Mouse (Mus musculus) cerebellum, postnatal 36 days (tissue): ENCODE data around the gene Cd209b.

Experiments
- DNase-seq, 2 experiments: peaks; one replicate each; pipeline ENCODE4 v3.0.0; 2021 to 2022; ENCODE audit warnings: mixed read lengths in 2 of 2

Gene Cd209b

DNA sequence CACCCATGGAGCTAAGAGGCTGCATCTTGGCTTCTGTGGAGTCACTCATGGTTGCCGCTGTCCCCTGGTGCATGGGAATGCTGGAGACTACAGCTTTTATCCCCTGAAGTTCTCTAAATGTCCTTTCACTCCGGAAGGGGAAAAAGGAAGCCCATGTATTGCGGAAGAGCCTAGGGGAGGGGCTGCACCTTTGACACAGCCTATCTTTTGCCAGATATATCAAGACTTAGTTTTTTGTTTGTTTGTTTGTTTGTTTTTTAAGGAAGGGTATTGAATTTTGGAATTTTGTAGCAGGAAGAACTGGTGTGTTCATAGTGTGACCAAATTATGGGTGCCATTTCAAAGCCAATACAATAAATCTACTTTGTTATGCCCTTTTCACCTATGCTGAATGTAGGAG, at the start of gene Cd209b:
Gene Cd209b (minus strand): TSS at position 101 of the 400 bp plus-strand sequence.
- no peak for DNase-seq

DNA sequence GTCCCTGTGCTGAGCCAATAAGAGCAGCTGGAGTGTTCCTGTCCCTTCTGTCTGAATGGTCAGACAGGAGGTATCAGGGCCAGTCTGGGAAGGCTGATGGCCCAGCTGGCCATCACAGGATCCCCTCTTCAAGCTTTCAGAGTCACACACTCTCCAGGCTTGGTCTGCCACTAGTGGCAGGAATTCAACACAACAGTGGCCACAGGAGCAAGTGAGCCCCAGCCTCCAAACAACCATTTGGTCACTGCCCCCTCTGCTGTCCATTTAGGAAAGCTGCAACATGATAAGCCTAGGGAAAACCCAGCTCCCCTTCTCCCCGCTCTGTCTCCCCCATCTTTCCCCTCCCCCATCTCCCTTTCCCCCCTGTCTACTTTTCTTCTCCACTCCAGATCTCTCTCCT, 29.4 kb upstream of the Cd209b start:
- DNase-seq, result no peak

GRCm38 (mm10) chr8:3954646-3955045, 28.0 kb upstream of the Cd209b start, which contains the start of gene Cd209c:
Gene Cd209c, minus strand, starts transcription at chr8:3954746.
- DNase-seq, result no peak

DNA sequence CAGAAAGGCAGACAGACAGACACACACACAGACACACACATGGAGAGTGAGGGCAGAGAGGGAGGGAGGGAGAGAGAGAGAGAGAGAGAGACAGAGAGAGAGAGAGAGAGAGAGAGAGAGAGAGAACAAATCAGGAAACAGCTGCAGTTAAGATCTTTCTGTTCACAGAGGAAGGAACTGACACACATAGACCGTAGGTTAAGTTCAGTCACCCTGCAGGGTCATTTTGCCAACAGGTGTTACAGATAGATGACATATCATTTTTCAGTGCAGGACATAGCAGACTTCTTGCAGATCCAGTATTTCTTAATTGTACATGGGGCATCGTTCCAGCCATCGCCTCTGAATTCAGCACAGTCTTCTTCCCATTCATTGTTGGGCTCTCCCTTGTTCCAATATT, 13.4 kb upstream of the Cd209b start:
- no peak for DNase-seq

DNA sequence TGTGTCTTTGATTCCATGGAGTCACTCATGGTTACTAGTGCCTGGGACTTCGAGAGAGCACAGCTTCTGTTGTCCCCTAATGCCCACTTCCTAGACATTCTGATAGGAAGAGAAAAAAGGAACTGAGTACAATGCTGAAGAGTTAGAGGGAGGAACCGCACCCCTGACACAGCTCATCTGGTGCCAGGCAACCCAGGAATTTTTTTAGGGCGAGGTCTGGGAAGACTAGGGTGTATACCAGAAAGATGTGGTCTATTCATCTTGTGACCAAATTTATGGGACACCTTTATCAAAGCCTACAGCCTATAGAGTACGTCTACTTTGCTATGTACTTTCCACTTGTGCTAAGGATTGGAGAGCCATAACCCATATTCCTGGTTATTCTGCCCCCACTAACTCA, 48.2 kb downstream of the Cd209b start, which contains the start of gene Cd209d:
Gene Cd209d (minus strand): TSS at position 101 of the 400 bp plus-strand sequence.
- no peak for DNase-seq

DNA sequence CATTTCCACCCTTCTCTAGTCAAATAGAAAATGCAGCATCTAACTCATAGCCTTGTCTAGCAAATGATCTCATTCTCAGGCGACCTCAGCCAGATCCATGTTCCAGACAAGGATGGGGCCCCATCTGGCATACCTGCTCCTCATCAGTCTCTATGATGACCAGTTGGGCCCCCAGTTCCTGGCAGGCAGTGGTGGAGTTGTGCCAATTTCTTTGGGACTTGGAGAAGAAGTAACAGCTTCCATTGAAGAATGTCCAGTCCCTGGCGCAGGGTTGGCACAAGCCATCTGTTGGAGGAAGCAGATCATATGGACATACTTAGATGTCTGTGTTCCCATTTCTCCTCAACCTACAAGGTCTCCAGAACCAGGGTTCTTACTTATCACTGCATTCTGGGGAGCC, 50.5 kb downstream of the Cd209b start:
- peak; percentile 1 to 2 for DNase-seq
